Mouse (Mus musculus): ENCODE measurements around the gene Sh3yl1. TPM values are rescaled to one million over a fixed set of nuclear protein-coding genes. Genes with fewer than 3 reads are reported as not detected.

The Sh3yl1 gene
- polyA plus RNA-seq, 1 experiment from 2014 or later: 49.7 TPM

GRCm38 (mm10) chr12:30944197-30944596 is 32.7 kb downstream of the Sh3yl1 start:
- H3K4me1 ChIP-seq (replicated peaks; ENCODE audit: control insufficient read depth, insufficient read depth): no peaks in the 10 kb centered on the region
- H3K27ac ChIP-seq (replicated peaks): peak overlapping the region; percentile 53; the same call in 1 of the 2 replicates
- WGBS: 52% methylated on average over 3 of the region's 3 CpGs
- no peaks in the 10 kb centered on the region for H3K27me3 ChIP-seq (ENCODE audit: control insufficient read depth, insufficient read depth, low read length)
- ATAC-seq (ENCODE audit: low FRiP score, low TSS enrichment) (no peak), DNase-seq (ENCODE audit: low spot score) (no peak)
- TF ChIP-seq EP300 (optimal IDR thresholded peaks at IDR 0.05) (no peak), CTCF (IDR thresholded peaks at IDR 0.05; ENCODE audit: low read depth) (no peak)
- H3K9me3 ChIP-seq (ENCODE audit: control insufficient read depth, low read length): no peaks in the 10 kb centered on the region
- H3K4me3 ChIP-seq (ENCODE audit: low read depth, low read length): no peak overlapping the region
- 0 out of 2 replicates have a peak, but pooled peaks cover 3% of the 10 kb centered on the region for H3K36me3 ChIP-seq (ENCODE audit: control insufficient read depth, insufficient read depth, low read length)
- no peak overlapping the region for H3K4me2 ChIP-seq (replicated peaks; ENCODE audit: low read depth)
- H3K9ac ChIP-seq (ENCODE audit: low read length): no peak overlapping the region

DNA sequence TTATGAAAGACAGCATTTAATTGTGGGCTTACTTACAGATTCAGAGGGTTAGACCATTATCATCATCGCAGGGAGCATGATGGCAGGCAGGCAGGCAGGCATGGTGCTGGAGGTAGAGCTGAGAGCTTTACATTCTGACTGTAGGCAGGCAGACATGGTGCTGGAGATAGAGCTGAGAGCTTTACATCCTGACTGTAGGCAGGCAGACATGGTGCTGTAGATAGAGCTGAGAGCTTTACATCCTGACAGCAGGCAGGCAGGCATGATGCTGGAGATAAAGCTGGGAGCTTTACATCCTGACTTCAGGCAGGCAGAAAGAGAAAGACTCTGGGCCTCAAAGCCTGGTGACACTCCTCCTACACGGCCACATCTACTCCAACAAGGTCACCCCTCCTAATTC is 59.2 kb downstream of the Sh3yl1 start:
- WGBS: 79% methylated on average over 2 of the region's 2 CpGs
- H3K9me3 ChIP-seq (ENCODE audit: control insufficient read depth, low read length): no peaks in the 10 kb centered on the region
- H3K4me2 ChIP-seq (replicated peaks; ENCODE audit: low read depth): no peak overlapping the region
- TF ChIP-seq EP300 (optimal IDR thresholded peaks at IDR 0.05): no peak
- no peak for TF ChIP-seq CTCF (IDR thresholded peaks at IDR 0.05; ENCODE audit: low read depth)
- no peak for ATAC-seq (ENCODE audit: low FRiP score, low TSS enrichment)
- no peak overlapping the region for H3K9ac ChIP-seq (ENCODE audit: low read length)
- DNase-seq (ENCODE audit: low spot score): no peak
- no peak overlapping the region for H3K4me3 ChIP-seq (ENCODE audit: low read depth, low read length)
- no peaks in the 10 kb centered on the region for H3K27me3 ChIP-seq (ENCODE audit: control insufficient read depth, insufficient read depth, low read length)
- no peaks in the 10 kb centered on the region for H3K36me3 ChIP-seq (ENCODE audit: control insufficient read depth, insufficient read depth, low read length)
- H3K4me1 ChIP-seq (replicated peaks; ENCODE audit: control insufficient read depth, insufficient read depth): no peaks in the 10 kb centered on the region
- no peak overlapping the region for H3K27ac ChIP-seq (replicated peaks)

- H3K4me2 ChIP-seq (replicated peaks; ENCODE audit: low read depth): no peak overlapping the region
- DNase-seq (ENCODE audit: low spot score) (no peak), ATAC-seq (ENCODE audit: low FRiP score, low TSS enrichment) (no peak)
- no peak for TF ChIP-seq CTCF (IDR thresholded peaks at IDR 0.05; ENCODE audit: low read depth)
- no peak for TF ChIP-seq EP300 (optimal IDR thresholded peaks at IDR 0.05)
- H3K4me3 ChIP-seq (ENCODE audit: low read depth, low read length): no peak overlapping the region
- no peaks in the 10 kb centered on the region for H3K4me1 ChIP-seq (replicated peaks; ENCODE audit: control insufficient read depth, insufficient read depth)
- H3K36me3 ChIP-seq (ENCODE audit: control insufficient read depth, insufficient read depth, low read length): no peaks in the 10 kb centered on the region
- H3K27ac ChIP-seq (replicated peaks): no peak overlapping the region
- 88% methylated on average over 4 of the region's 4 CpGs for WGBS
- no peaks in the 10 kb centered on the region for H3K27me3 ChIP-seq (ENCODE audit: control insufficient read depth, insufficient read depth, low read length)
- no peak overlapping the region for H3K9ac ChIP-seq (ENCODE audit: low read length)
- no peaks in the 10 kb centered on the region for H3K9me3 ChIP-seq (ENCODE audit: control insufficient read depth, low read length)
These were observed 92.3 kb downstream of the Sh3yl1 start for GRCm38 (mm10) chr12:31003795-31004194.

DNA sequence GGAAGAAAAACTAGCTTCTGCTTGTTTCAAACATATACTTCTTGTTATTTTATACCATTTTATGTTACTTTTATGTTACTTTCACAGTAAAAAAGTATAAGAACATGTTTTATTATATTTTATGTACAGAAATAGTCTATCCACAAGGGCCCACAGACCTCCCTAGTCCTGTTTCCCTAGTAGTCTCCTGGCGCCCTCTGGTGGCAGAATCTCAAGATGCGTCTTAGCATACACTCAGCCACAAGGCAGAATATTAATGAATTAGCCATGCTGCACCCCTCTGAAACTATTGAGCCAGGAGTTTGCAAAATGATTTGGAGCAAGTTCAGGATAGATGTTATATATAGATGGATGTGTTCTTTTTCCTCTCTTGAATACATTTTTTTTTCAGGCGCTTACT is 93.5 kb downstream of the Sh3yl1 start:
- DNase-seq (ENCODE audit: low spot score) (peak; percentile 86), ATAC-seq (ENCODE audit: low FRiP score, low TSS enrichment) (0 out of 2 replicates have a peak, but pooled peaks have one; percentile 72)
- no peak overlapping the region for H3K9ac ChIP-seq (ENCODE audit: low read length)
- no peaks in the 10 kb centered on the region for H3K9me3 ChIP-seq (ENCODE audit: control insufficient read depth, low read length)
- no peak overlapping the region for H3K27ac ChIP-seq (replicated peaks)
- no peaks in the 10 kb centered on the region for H3K27me3 ChIP-seq (ENCODE audit: control insufficient read depth, insufficient read depth, low read length)
- TF ChIP-seq EP300 (optimal IDR thresholded peaks at IDR 0.05) (no peak), CTCF (IDR thresholded peaks at IDR 0.05; ENCODE audit: low read depth) (peak; percentile 94)
- H3K4me3 ChIP-seq (ENCODE audit: low read depth, low read length): no peak overlapping the region
- no peak overlapping the region for H3K4me2 ChIP-seq (replicated peaks; ENCODE audit: low read depth)
- WGBS: 22% methylated on average over 3 of the region's 3 CpGs
- H3K4me1 ChIP-seq (replicated peaks; ENCODE audit: control insufficient read depth, insufficient read depth): no peaks in the 10 kb centered on the region
- H3K36me3 ChIP-seq (ENCODE audit: control insufficient read depth, insufficient read depth, low read length): no peaks in the 10 kb centered on the region

GRCm38 (mm10) chr12:31008171-31008570 is 96.7 kb downstream of the Sh3yl1 start:
- H3K36me3 ChIP-seq (ENCODE audit: control insufficient read depth, insufficient read depth, low read length): no peaks in the 10 kb centered on the region
- H3K27ac ChIP-seq (replicated peaks): no peak overlapping the region
- no peak overlapping the region for H3K4me3 ChIP-seq (ENCODE audit: low read depth, low read length)
- DNase-seq (ENCODE audit: low spot score): peak; percentile 45
- peak; percentile 87 for TF ChIP-seq CTCF (IDR thresholded peaks at IDR 0.05; ENCODE audit: low read depth)
- no peak for TF ChIP-seq EP300 (optimal IDR thresholded peaks at IDR 0.05)
- WGBS: 20% methylated on average over 6 of the region's 6 CpGs
- ATAC-seq (ENCODE audit: low FRiP score, low TSS enrichment): no peak
- no peak overlapping the region for H3K4me2 ChIP-seq (replicated peaks; ENCODE audit: low read depth)
- no peaks in the 10 kb centered on the region for H3K27me3 ChIP-seq (ENCODE audit: control insufficient read depth, insufficient read depth, low read length)
- H3K9ac ChIP-seq (ENCODE audit: low read length): no peak overlapping the region
- H3K4me1 ChIP-seq (replicated peaks; ENCODE audit: control insufficient read depth, insufficient read depth): no peaks in the 10 kb centered on the region
- no peaks in the 10 kb centered on the region for H3K9me3 ChIP-seq (ENCODE audit: control insufficient read depth, low read length)

Other genes with a start within 250 kb of the Sh3yl1 start
- 5.2 and 6.2 TPM in 2 replicates for gene Alkal2, start 27.3 kb upstream of the Sh3yl1 start, polyA plus RNA-seq (2015; fragmentation: Nextera tagmentation; extraction: Ambion mirVana)
- 103 and 113 TPM in 2 replicates for gene Acp1, start 79 bp upstream of the Sh3yl1 start, polyA plus RNA-seq (2015; fragmentation: Nextera tagmentation; extraction: Ambion mirVana)
- 9.1 and 9.5 TPM in 2 replicates for gene Fam110c, start 162.2 kb downstream of the Sh3yl1 start, polyA plus RNA-seq (2015; fragmentation: Nextera tagmentation; extraction: Ambion mirVana)